Mouse (Mus musculus): Measurements from ENCODE around the gene Cnih1. TPM values are rescaled to one million over a fixed set of nuclear protein-coding genes. Genes with fewer than 3 reads are reported as not detected.

Gene Cnih1
- polyA plus RNA-seq, 1 experiment from 2014 or later, result 159 TPM

Other genes starting within 250 kb of the Cnih1 start
- gene Cdkn3, start 27.9 kb downstream of the Cnih1 start, polyA plus RNA-seq (2015; fragmentation: Nextera tagmentation; extraction: Ambion mirVana), result 14.0 and 16.3 TPM in 2 replicates
- 128 and 135 TPM in 2 replicates for gene Gmfb, start 33.8 kb upstream of the Cnih1 start, polyA plus RNA-seq (2015; fragmentation: Nextera tagmentation; extraction: Ambion mirVana)
- 12.0 and 13.0 TPM in 2 replicates for gene Cgrrf1, start 43.7 kb upstream of the Cnih1 start, polyA plus RNA-seq (2015; fragmentation: Nextera tagmentation; extraction: Ambion mirVana)
- 5.9 and 6.6 TPM in 2 replicates for gene Samd4, start 94.4 kb upstream of the Cnih1 start, polyA plus RNA-seq (2015; fragmentation: Nextera tagmentation; extraction: Ambion mirVana)